ENCODE assay signal across 8 mouse cellular contexts in the genomic region with DNA sequence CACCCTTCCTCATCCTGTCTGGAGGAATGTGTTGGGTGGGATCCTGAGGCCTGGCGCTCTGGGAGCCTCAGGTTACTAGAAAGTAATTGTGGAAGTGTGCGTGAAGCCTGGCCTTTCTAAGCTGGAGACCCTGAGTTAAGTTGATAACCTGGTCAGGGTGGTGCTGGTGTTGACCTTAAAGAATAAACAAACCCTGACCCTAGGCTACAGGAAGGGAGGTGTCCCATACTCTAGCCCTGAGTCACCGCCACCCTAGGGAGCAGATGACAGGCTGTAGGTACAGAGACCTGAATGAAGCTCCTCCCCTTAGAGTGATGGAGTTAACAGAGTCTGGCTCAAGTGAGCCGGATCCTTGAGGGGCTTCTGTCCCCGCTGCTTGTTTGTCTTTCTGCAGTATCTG. TPM values are rescaled to one million over a fixed set of nuclear protein-coding genes. Genes with fewer than 3 reads are reported as not detected.
A peak's percentile ranks its signal among the peaks of the same experiment; 100 is the strongest.
DNase-seq lines count a peak whose midpoint lies in the region; ATAC-seq and TF ChIP-seq lines count a peak whose summit lies in the region.

No protein-coding gene starts in this region.

- no peak overlapping the region for H3K9ac ChIP-seq in limb, embryonic 12.5 days (replicated peaks)
- H3K9ac ChIP-seq in embryonic facial prominence, embryonic 15.5 days, result no peak overlapping the region
- H3K9ac ChIP-seq in liver, postnatal 0 days (replicated peaks), result no peak overlapping the region

- H3K36me3 ChIP-seq in limb, embryonic 12.5 days, result peaks cover 22% of the 10 kb centered on the region
- H3K36me3 ChIP-seq in limb, embryonic 10.5 days, result peaks cover 31% of the 10 kb centered on the region
- peaks cover 14% of the 10 kb centered on the region for H3K36me3 ChIP-seq in embryonic facial prominence, embryonic 15.5 days
- H3K36me3 ChIP-seq in liver, postnatal 0 days (replicated peaks; ENCODE audit: insufficient read depth, low read length), result peaks cover 17% of the 10 kb centered on the region

- H3K27ac ChIP-seq in gastrocnemius, adult 2 months, result peak overlapping the region; percentile 97
- peak overlapping the region; percentile 84 for H3K27ac ChIP-seq in limb, embryonic 12.5 days
- no peak overlapping the region for H3K27ac ChIP-seq in limb, embryonic 10.5 days
- H3K27ac ChIP-seq in embryonic facial prominence, embryonic 15.5 days (replicated peaks), result 0 out of 2 replicates have a peak overlapping the region, but pooled peaks have one; percentile 2
- H3K27ac ChIP-seq in liver, postnatal 0 days (ENCODE audit: low read depth), result peak overlapping the region; percentile 25; the same call in 1 of the 2 replicates

- H3K9me3 ChIP-seq in limb, embryonic 12.5 days, result no peaks in the 10 kb centered on the region
- H3K9me3 ChIP-seq in limb, embryonic 10.5 days (replicated peaks), result no peaks in the 10 kb centered on the region
- H3K9me3 ChIP-seq in embryonic facial prominence, embryonic 15.5 days (replicated peaks), result no peaks in the 10 kb centered on the region
- no peaks in the 10 kb centered on the region for H3K9me3 ChIP-seq in liver, postnatal 0 days (ENCODE audit: low read length)

- DNase-seq in gastrocnemius, adult 2 months, result no peak
- no peak for DNase-seq in gastrocnemius, postnatal 36 days
- no peak for DNase-seq in limb, embryonic 10.5 days (ENCODE audit: low spot score)
- DNase-seq in liver, postnatal 0 days, result peak; percentile 16
- no peak for DNase-seq in urinary bladder, postnatal 4 days (ENCODE audit: low spot score in 2 of 2)

- no peak for TF ChIP-seq CTCF in gastrocnemius, adult 2 months (IDR thresholded peaks at IDR 0.05)
- TF ChIP-seq CTCF in liver, postnatal 0 days (IDR thresholded peaks at IDR 0.05; ENCODE audit: low read depth), result no peak

- intact Hi-C loops in gastrocnemius, adult 2 months (cut with DNase I), result no loop called here
- intact Hi-C loops in gastrocnemius, postnatal 36 days (cut with DNase I), result no loop called here

- TF ChIP-seq EP300 in liver, postnatal 0 days (IDR thresholded peaks at IDR 0.05; ENCODE audit: low read depth), result no peak

- peak overlapping the region; percentile 99 for H3K4me3 ChIP-seq in gastrocnemius, adult 2 months
- H3K4me3 ChIP-seq in limb, embryonic 12.5 days (replicated peaks), result no peak overlapping the region
- H3K4me3 ChIP-seq in limb, embryonic 10.5 days, result no peak overlapping the region
- no peak overlapping the region for H3K4me3 ChIP-seq in embryonic facial prominence, embryonic 15.5 days (replicated peaks)
- H3K4me3 ChIP-seq in liver, postnatal 0 days (ENCODE audit: low read depth, low read length), result no peak overlapping the region

- H3K4me2 ChIP-seq in limb, embryonic 12.5 days, result peak overlapping the region; percentile 6; the same call in 1 of the 2 replicates
- H3K4me2 ChIP-seq in embryonic facial prominence, embryonic 15.5 days (replicated peaks), result peak overlapping the region; percentile 49; the same call in 1 of the 2 replicates
- no peak overlapping the region for H3K4me2 ChIP-seq in liver, postnatal 0 days (ENCODE audit: low read depth, low read length)

- 73% methylated on average over 5 of the region's 5 CpGs for WGBS in limb, embryonic 12.5 days
- 79% methylated on average over 5 of the region's 5 CpGs for WGBS in limb, embryonic 10.5 days
- 70% methylated on average over 5 of the region's 5 CpGs for WGBS in embryonic facial prominence, embryonic 15.5 days
- 55% methylated on average over 5 of the region's 5 CpGs for WGBS in liver, postnatal 0 days (ENCODE audit: insufficient replicate concordance)

- no peaks in the 10 kb centered on the region for H3K27me3 ChIP-seq in limb, embryonic 12.5 days
- no peaks in the 10 kb centered on the region for H3K27me3 ChIP-seq in limb, embryonic 10.5 days (ENCODE audit: low read depth, poor library complexity, severe bottlenecking)
- no peaks in the 10 kb centered on the region for H3K27me3 ChIP-seq in embryonic facial prominence, embryonic 15.5 days
- H3K27me3 ChIP-seq in liver, postnatal 0 days (ENCODE audit: insufficient read depth, low read length), result no peaks in the 10 kb centered on the region

- no peak for ATAC-seq in limb, embryonic 12.5 days (ENCODE audit: insufficient number of reproducible peaks, insufficient read depth, low FRiP score, low TSS enrichment, low read depth)
- ATAC-seq in embryonic facial prominence, embryonic 15.5 days (ENCODE audit: insufficient number of reproducible peaks, low FRiP score, low TSS enrichment, low read depth), result no peak
- no peak for ATAC-seq in liver, postnatal 0 days
- ATAC-seq in megakaryocyte progenitor cell, adult 5-6 weeks (replicated peaks; ENCODE audit: poor library complexity), result no peak

- H3K4me1 ChIP-seq in limb, embryonic 12.5 days (replicated peaks), result peaks cover 67% of the 10 kb centered on the region
- H3K4me1 ChIP-seq in limb, embryonic 10.5 days, result peaks cover 80% of the 10 kb centered on the region
- H3K4me1 ChIP-seq in embryonic facial prominence, embryonic 15.5 days, result peaks cover 74% of the 10 kb centered on the region
- peaks cover 59% of the 10 kb centered on the region for H3K4me1 ChIP-seq in liver, postnatal 0 days (ENCODE audit: insufficient read depth)

RNA-seq across cellular contexts. Expression of gene Lasp1, which starts 5.0 kb away (rescaled TPM):
- total RNA-seq in gastrocnemius, adult 2 months (2021), result 10 to 100 TPM; 10.0 to 16.8 TPM
- 10 to 100 TPM; 14.2 to 15.4 TPM for total RNA-seq in gastrocnemius, postnatal 36 days (2021)
- polyA plus RNA-seq in limb, embryonic 12.5 days (2016; fragmentation: Nextera tagmentation; extraction: Ambion mirVana), result 110 and 120 TPM in 2 replicates
- polyA plus RNA-seq in limb, embryonic 10.5 days (2016; fragmentation: Nextera tagmentation; extraction: Ambion mirVana), result 90.0 and 110 TPM in 2 replicates
- 117 and 121 TPM in 2 replicates for polyA plus RNA-seq in embryonic facial prominence, embryonic 15.5 days (2015; fragmentation: Nextera tagmentation; extraction: Ambion mirVana)
- 30.0 and 32.2 TPM in 2 replicates for polyA plus RNA-seq in liver, postnatal 0 days (2015; fragmentation: Nextera tagmentation; extraction: Ambion mirVana)
- total RNA-seq in megakaryocyte progenitor cell, adult 5-6 weeks (2015), result 40.1 and 47.2 TPM in 2 replicates
- 139 and 201 TPM in 2 replicates for total RNA-seq in megakaryocyte progenitor cell, adult 5-6 weeks (2017)

RNA-seq across cellular contexts. Expression of gene Rpl23, which starts 21.6 kb away (rescaled TPM):
- total RNA-seq in gastrocnemius, adult 2 months (2021), result 100 to 1,000 TPM; 385 to 521 TPM
- 100 to 1,000 TPM; 349 to 430 TPM for total RNA-seq in gastrocnemius, postnatal 36 days (2021)
- 513 and 518 TPM in 2 replicates for polyA plus RNA-seq in limb, embryonic 12.5 days (2016; fragmentation: Nextera tagmentation; extraction: Ambion mirVana)
- 449 and 506 TPM in 2 replicates for polyA plus RNA-seq in limb, embryonic 10.5 days (2016; fragmentation: Nextera tagmentation; extraction: Ambion mirVana)
- 567 and 575 TPM in 2 replicates for polyA plus RNA-seq in embryonic facial prominence, embryonic 15.5 days (2015; fragmentation: Nextera tagmentation; extraction: Ambion mirVana)
- polyA plus RNA-seq in liver, postnatal 0 days (2015; fragmentation: Nextera tagmentation; extraction: Ambion mirVana), result 409 and 433 TPM in 2 replicates
- 1,765 and 1,897 TPM in 2 replicates for total RNA-seq in megakaryocyte progenitor cell, adult 5-6 weeks (2015)
- 1,416 and 1,747 TPM in 2 replicates for total RNA-seq in megakaryocyte progenitor cell, adult 5-6 weeks (2017)

RNA-seq across cellular contexts. Expression of gene 1700001P01Rik, which starts 28.1 kb away (rescaled TPM):
- under 1 TPM; 0.39 to 0.56 TPM for total RNA-seq in gastrocnemius, adult 2 months (2021)
- not detected for total RNA-seq in gastrocnemius, postnatal 36 days (2021)
- 0.37 TPM in 1 of 2 replicates, not detected in the other for polyA plus RNA-seq in limb, embryonic 12.5 days (2016; fragmentation: Nextera tagmentation; extraction: Ambion mirVana)
- polyA plus RNA-seq in limb, embryonic 10.5 days (2016; fragmentation: Nextera tagmentation; extraction: Ambion mirVana), result 0.43 and 0.74 TPM in 2 replicates
- 0.95 TPM in 1 of 2 replicates, not detected in the other for polyA plus RNA-seq in embryonic facial prominence, embryonic 15.5 days (2015; fragmentation: Nextera tagmentation; extraction: Ambion mirVana)
- not detected in 2 replicates for polyA plus RNA-seq in liver, postnatal 0 days (2015; fragmentation: Nextera tagmentation; extraction: Ambion mirVana)
- 0.64 TPM in 1 of 2 replicates, not detected in the other for total RNA-seq in megakaryocyte progenitor cell, adult 5-6 weeks (2015)
- total RNA-seq in megakaryocyte progenitor cell, adult 5-6 weeks (2017), result 0.30 TPM in 1 of 2 replicates, not detected in the other

RNA-seq across cellular contexts. Expression of gene B230217C12Rik, which starts 36.7 kb away (rescaled TPM):
- total RNA-seq in gastrocnemius, adult 2 months (2021), result under 1 TPM; 0.23 to 0.50 TPM
- under 1 TPM; 0.31 to 0.64 TPM for total RNA-seq in gastrocnemius, postnatal 36 days (2021)
- polyA plus RNA-seq in limb, embryonic 12.5 days (2016; fragmentation: Nextera tagmentation; extraction: Ambion mirVana), result 11.8 and 13.2 TPM in 2 replicates
- 10.9 and 14.0 TPM in 2 replicates for polyA plus RNA-seq in limb, embryonic 10.5 days (2016; fragmentation: Nextera tagmentation; extraction: Ambion mirVana)
- 6.8 and 7.4 TPM in 2 replicates for polyA plus RNA-seq in embryonic facial prominence, embryonic 15.5 days (2015; fragmentation: Nextera tagmentation; extraction: Ambion mirVana)
- polyA plus RNA-seq in liver, postnatal 0 days (2015; fragmentation: Nextera tagmentation; extraction: Ambion mirVana), result 0.25 and 0.28 TPM in 2 replicates
- total RNA-seq in megakaryocyte progenitor cell, adult 5-6 weeks (2015), result 2.1 and 3.8 TPM in 2 replicates
- 0.17 TPM in 2 replicates for total RNA-seq in megakaryocyte progenitor cell, adult 5-6 weeks (2017)

RNA-seq across cellular contexts. Expression of gene Cwc25, which starts 37.5 kb away (rescaled TPM):
- total RNA-seq in gastrocnemius, adult 2 months (2021), result 1 to 10 TPM; 6.2 to 6.5 TPM
- 1 to 10 TPM; 5.5 to 5.7 TPM for total RNA-seq in gastrocnemius, postnatal 36 days (2021)
- polyA plus RNA-seq in limb, embryonic 12.5 days (2016; fragmentation: Nextera tagmentation; extraction: Ambion mirVana), result 24.6 and 25.6 TPM in 2 replicates
- polyA plus RNA-seq in limb, embryonic 10.5 days (2016; fragmentation: Nextera tagmentation; extraction: Ambion mirVana), result 17.8 and 21.6 TPM in 2 replicates
- 18.0 and 20.7 TPM in 2 replicates for polyA plus RNA-seq in embryonic facial prominence, embryonic 15.5 days (2015; fragmentation: Nextera tagmentation; extraction: Ambion mirVana)
- polyA plus RNA-seq in liver, postnatal 0 days (2015; fragmentation: Nextera tagmentation; extraction: Ambion mirVana), result 5.5 and 5.8 TPM in 2 replicates
- total RNA-seq in megakaryocyte progenitor cell, adult 5-6 weeks (2015), result 8.8 and 9.3 TPM in 2 replicates
- total RNA-seq in megakaryocyte progenitor cell, adult 5-6 weeks (2017), result 16.7 and 19.2 TPM in 2 replicates
